Mouse (Mus musculus): ENCODE data around the gene D430041D05Rik.

Gene D430041D05Rik

GRCm38 (mm10) chr2:104282835-104283234, 128.0 kb downstream of the D430041D05Rik start:
- no peak for TF ChIP-seq GATA4 (IDR thresholded peaks at IDR 0.05; ENCODE audit: insufficient replicate concordance, low read length)

- no peak for TF ChIP-seq GATA4 (IDR thresholded peaks at IDR 0.05; ENCODE audit: insufficient replicate concordance, low read length)
These were observed 143.8 kb downstream of the D430041D05Rik start for GRCm38 (mm10) chr2:104267049-104267448.

GRCm38 (mm10) chr2:104261741-104262067, 149.1 kb downstream of the D430041D05Rik start:
- TF ChIP-seq GATA4 (IDR thresholded peaks at IDR 0.05; ENCODE audit: insufficient replicate concordance, low read length), result no peak

GRCm38 (mm10) chr2:104260920-104261740, 149.7 kb downstream of the D430041D05Rik start:
- no peak for TF ChIP-seq GATA4 (IDR thresholded peaks at IDR 0.05; ENCODE audit: insufficient replicate concordance, low read length)

- TF ChIP-seq GATA4 (IDR thresholded peaks at IDR 0.05; ENCODE audit: insufficient replicate concordance, low read length), result no peak
These were observed 154.2 kb downstream of the D430041D05Rik start for GRCm38 (mm10) chr2:104256585-104256984.

DNA sequence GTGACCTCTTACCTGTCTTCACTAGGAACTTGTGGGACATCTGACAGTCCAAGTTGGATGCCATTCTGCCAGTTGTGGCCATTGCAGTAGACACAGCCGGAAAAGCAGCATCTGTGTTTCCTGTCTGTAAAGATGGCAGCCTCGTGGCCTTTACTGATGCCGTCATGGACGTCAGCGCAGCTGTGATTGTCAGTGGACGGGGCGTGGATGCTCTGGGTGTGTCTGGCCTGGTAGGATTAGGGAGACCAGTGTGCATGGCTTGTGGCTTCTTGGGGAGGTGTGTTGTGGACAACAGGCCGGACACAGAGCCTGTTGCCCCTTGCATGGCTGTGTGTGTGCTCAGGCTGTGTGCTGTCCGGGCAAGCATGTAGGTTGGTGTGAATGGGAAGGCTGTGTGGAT, 155.9 kb downstream of the D430041D05Rik start:
- TF ChIP-seq GATA4 (IDR thresholded peaks at IDR 0.05; ENCODE audit: insufficient replicate concordance, low read length), result no peak

GRCm38 (mm10) chr2:104253341-104253740, 157.5 kb downstream of the D430041D05Rik start:
- TF ChIP-seq GATA4 (IDR thresholded peaks at IDR 0.05; ENCODE audit: insufficient replicate concordance, low read length), result no peak

- TF ChIP-seq GATA4 (IDR thresholded peaks at IDR 0.05; ENCODE audit: insufficient replicate concordance, low read length), result no peak
These were observed 159.2 kb downstream of the D430041D05Rik start for GRCm38 (mm10) chr2:104251647-104252046.

GRCm38 (mm10) chr2:104249856-104250255, 161.0 kb downstream of the D430041D05Rik start:
- TF ChIP-seq GATA4 (IDR thresholded peaks at IDR 0.05; ENCODE audit: insufficient replicate concordance, low read length), result no peak

DNA sequence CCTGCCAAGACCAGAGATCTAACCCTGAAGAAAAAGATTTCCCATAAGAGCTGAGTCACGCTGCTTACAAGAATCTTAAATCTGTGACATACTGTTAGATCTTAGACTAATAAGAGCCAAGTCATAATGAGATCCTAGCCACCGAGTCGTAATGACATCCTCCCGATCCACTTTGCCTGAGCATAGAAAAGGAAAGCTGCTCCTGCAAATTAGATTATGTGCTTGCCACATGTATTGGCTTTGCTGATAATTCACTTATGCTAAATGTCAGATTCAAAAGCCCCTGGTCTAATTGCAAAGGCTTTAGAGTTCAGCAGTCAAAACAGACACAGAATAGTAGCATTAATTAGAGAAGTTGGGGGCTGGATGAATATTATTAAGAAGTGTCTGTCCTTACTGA, 164.0 kb downstream of the D430041D05Rik start:
- TF ChIP-seq GATA4 (IDR thresholded peaks at IDR 0.05; ENCODE audit: insufficient replicate concordance, low read length), result no peak

- TF ChIP-seq GATA4 (IDR thresholded peaks at IDR 0.05; ENCODE audit: insufficient replicate concordance, low read length), result no peak
These were observed 168.8 kb downstream of the D430041D05Rik start for GRCm38 (mm10) chr2:104242055-104242454.

DNA sequence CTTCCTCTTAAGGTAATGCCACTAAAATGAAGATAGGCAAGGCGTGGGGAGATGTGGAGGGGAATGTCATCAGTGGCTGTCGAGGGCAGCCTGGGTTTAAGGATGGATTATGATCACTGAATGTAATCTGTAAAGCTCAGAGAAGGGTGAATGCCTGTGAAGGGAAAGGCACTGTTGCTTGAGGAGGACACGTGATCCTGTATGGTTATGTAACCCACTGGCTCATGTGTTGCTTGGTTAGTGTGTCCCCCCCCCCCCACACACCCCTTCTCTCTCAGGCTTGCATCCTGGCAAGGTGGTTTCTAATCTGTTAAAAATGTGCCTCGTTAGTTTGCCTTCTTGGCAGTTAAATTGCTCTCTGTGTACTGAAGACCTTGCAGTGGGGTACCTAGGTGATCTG, 173.7 kb downstream of the D430041D05Rik start:
- TF ChIP-seq GATA4 (IDR thresholded peaks at IDR 0.05; ENCODE audit: insufficient replicate concordance, low read length), result no peak

DNA sequence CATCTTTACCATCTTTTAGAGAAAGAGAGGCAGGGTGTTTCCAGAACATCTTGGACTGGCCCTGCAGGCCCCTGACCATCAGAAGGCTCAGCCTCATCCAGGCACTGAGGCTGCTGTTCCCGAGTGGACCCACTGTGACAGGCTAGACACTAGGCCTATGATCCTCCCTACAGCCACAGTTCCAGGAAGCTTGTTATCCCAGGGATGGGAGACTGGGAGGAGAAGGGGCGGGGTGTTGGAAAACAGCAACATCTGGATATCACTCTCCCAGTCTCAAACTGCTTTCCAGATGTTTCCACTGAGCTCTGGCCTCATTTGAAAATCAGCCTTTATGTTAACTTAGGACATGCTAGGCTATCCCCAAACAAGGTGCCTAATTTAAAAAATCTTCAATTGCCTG, 180.4 kb downstream of the D430041D05Rik start:
- no peak for TF ChIP-seq GATA4 (IDR thresholded peaks at IDR 0.05; ENCODE audit: insufficient replicate concordance, low read length)

DNA sequence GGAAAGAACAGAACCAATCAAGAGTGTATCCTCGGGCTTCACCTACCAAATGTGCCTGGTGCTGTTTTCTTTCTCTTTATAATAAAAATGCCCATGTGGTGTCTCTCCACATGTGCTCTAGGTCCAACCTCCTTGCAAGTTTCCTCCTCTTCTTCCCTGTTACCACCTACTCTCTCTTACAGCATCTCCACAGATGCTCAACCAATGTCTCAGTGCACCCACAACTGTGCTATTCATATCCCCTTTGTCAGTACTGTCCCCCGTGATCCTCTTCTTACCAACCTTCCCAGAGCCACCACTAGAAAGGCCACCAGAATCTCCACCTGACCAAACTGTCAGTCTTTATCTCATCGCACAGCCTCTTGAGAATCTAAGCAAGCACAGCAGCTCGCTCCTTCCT, 184.8 kb downstream of the D430041D05Rik start:
- no peak for TF ChIP-seq GATA4 (IDR thresholded peaks at IDR 0.05; ENCODE audit: insufficient replicate concordance, low read length)

DNA sequence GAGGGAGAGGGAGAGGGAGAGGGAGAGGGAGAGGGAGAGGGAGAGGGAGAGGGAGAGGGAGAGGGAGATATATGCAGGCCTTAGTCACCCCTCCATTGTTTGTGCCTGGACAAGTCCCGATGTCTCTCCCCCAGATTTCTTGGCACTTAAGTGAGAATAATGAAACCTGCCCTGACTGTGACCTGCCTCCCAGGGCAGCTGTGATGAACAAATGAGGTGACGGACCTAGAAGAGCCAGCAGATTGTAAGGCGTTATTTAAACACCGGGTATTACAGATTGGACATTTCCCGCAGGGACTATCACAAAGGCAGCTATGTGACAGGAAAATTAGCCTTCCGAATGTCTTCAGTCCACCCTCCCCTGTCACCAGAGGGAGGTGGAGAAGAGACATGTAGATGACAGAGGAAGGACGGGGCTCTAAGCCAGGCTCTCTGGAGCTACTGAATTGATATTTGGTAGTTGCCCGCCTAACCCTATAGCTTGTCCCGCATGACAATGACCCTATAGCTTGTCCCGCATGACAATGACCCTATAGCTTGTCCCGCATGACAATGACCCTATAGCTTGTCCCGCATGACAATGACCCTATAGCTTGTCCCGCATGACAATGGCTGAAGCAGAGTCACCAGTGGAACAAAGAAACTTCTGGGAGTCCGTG, 191.0 kb downstream of the D430041D05Rik start:
- TF ChIP-seq GATA4 (IDR thresholded peaks at IDR 0.05; ENCODE audit: insufficient replicate concordance, low read length), result no peak

GRCm38 (mm10) chr2:104218588-104219065, 192.2 kb downstream of the D430041D05Rik start:
- no peak for TF ChIP-seq GATA4 (IDR thresholded peaks at IDR 0.05; ENCODE audit: insufficient replicate concordance, low read length)
